Mouse (Mus musculus) c-Kit-positive CD71-positive TER-119-negative erythroid progenitor cells, embryonic 14.5 days (primary cell): Measurements from ENCODE around the gene Paqr5.

Experiments used
- DNase-seq: peaks from one replicate; pipeline ENCODE4 v3.0.0-alpha.2; 2013; ENCODE audit warnings: low read depth

The Paqr5 gene

DNA sequence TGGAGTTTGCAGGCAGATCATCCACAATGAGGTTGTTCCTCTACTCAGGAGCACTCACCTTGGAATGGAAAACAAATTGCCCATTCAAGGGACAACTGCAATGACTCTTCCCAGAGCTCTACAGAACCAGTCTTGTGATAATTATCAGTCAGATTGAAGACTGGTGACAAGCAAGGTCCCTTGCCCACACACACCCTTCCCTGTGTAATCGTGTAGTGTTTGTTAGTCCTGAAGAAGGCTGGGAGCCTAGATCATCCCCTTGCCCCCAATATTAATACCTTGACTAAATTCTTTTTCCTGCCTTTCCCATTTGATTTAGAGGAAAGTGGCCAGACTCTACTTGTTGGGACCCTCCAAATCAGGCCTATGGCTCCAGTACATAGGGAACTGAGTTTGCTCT lies 117.0 kb downstream of the Paqr5 start:
- DNase-seq: no peak

DNA sequence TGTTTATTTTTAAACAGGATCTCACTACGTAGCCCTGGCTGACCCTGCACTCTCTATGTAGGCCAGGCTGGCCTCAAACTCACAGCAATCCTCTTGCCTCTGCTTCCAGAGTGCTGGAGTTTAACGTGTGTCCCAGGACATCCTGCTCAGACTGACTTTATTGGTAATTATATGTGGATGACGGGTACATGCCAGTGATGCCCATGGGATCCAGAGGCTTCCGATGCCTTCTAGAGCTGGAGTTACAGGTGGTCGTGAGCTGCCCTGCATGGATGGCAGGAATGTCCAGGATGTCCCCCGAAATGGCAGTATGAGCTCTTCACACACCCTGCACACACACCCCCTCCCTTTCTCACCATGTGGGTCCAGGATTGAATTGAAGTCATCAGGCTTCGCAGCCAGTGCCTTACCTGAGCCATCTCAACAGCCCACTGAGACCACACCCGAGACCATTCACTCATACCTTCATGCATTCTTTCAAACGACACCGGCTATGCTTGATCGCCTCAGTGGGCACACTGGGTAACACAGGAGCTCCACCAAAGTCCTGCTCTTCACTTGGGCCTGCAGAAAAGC lies 117.7 kb downstream of the Paqr5 start:
- DNase-seq: no peak

DNA sequence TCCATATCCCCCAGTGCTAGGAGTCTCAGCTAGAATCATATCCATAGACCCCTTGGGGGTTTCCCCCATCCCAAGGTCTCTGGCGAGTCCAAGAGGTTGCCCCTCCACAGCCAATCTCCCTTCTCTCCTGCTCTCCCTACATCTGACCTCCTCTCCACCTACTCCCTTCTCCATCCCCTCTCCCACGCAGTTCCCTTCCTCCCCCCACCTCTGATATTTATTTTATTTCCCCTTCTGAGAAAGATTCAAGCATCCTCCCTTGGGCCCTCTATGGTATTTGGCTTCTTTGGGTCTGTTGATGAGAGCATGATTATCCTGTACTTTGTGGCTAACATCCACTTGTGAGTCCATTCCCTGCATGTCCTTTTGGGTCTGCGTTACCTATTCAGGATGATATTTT lies 118.3 kb downstream of the Paqr5 start:
- DNase-seq: no peak

DNA sequence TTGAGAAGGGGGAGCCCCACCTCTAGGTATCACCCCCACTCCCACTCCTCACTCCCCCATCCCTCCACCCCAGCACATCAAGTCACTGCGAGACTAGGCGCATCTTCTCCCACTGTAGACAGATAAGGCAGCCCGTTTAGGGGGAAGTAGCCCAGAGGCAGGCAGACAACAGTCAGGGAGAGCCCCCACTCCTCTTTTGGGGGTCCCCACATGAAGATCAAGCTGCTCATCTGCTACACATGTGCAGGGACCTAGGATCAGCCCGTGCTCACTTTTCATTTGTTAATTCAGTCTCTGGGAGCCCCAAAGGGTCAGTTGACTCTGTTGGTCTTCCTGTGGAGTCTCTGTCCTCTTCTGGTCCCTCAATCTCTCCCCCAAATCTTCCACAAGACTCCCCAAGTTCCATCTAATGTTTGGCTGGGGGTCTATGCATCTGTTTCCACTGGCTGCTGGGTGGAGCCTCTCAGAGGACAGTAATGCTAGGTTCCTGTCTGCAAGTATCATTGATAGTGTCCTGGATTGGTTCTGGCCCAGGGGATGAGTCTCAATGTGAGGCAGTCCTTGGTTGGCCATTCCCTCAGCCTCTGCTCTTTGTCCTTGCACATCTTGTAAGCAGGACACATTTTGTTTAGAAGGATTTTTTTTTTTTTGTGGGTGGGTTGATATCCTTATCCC lies 118.9 kb downstream of the Paqr5 start:
- DNase-seq: no peak

DNA sequence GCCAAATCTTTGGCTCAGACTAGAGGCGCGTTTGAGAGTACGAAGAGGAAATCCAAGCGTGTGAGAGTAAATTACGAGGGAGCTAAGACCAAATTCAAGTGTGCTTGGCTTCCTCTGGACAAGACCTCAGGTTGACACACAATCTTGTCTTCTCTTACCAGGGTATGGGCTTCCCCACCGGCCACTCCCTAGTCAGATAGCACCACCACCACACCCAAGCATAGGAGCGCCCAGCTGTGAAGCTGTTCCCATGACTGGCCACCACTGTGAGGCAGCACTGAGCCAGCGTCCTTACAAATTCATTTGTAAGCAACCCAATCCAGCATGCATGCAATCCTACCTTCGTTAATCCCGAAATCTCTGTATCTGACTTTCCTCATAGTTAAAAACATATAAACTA lies 119.7 kb downstream of the Paqr5 start:
- DNase-seq: peak; percentile 72

- DNase-seq: no peak
These were observed 121.1 kb downstream of the Paqr5 start for GRCm38 (mm10) chr9:61905576-61905975.

- no peak for DNase-seq
These were observed 122.5 kb downstream of the Paqr5 start for GRCm38 (mm10) chr9:61904201-61904600.
